Mouse (Mus musculus): ENCODE data around the gene Zfp1. TPM values are rescaled to one million over a fixed set of nuclear protein-coding genes. Genes with fewer than 3 reads are reported as not detected.
"Not testable (repeated sequence)": the region's sequence is repeated elsewhere in the genome, so short reads cannot be mapped to it uniquely, and the experiment has no call there.

The Zfp1 gene
- total RNA-seq, 1 experiment from 2014 or later, result 10.9 TPM

GRCm38 (mm10) chr8:111625694-111626527 lies 17.3 kb upstream of the Zfp1 start:
- peak; percentile 81 for DNase-seq

GRCm38 (mm10) chr8:111626528-111626820 lies 16.7 kb upstream of the Zfp1 start:
- DNase-seq, result no peak

GRCm38 (mm10) chr8:111626933-111627332 lies 16.3 kb upstream of the Zfp1 start:
- no peak for DNase-seq

GRCm38 (mm10) chr8:111627923-111628322 lies 15.3 kb upstream of the Zfp1 start:
- no peak for DNase-seq

GRCm38 (mm10) chr8:111628401-111628800 lies 14.8 kb upstream of the Zfp1 start:
- DNase-seq, result no peak

- no peak for DNase-seq
These were observed 14.2 kb upstream of the Zfp1 start for GRCm38 (mm10) chr8:111628894-111629501.

- peak; percentile 76 for DNase-seq
These were observed 13.1 kb upstream of the Zfp1 start, which contains the start of gene Ldhd for GRCm38 (mm10) chr8:111630105-111630521. Gene Ldhd (minus strand): TSS chr8:111630374.

GRCm38 (mm10) chr8:111631589-111631988 lies 11.6 kb upstream of the Zfp1 start:
- DNase-seq, result no peak

GRCm38 (mm10) chr8:111632976-111633375 lies 10.2 kb upstream of the Zfp1 start:
- DNase-seq, result no peak

- DNase-seq, result no peak
These were observed 5.1 kb upstream of the Zfp1 start for GRCm38 (mm10) chr8:111638086-111638485.

GRCm38 (mm10) chr8:111641064-111641463 lies 2.1 kb upstream of the Zfp1 start:
- DNase-seq, result no peak

- DNase-seq, result no peak
These were observed 705 bp upstream of the Zfp1 start for GRCm38 (mm10) chr8:111642496-111642895.

- DNase-seq, result no peak
These were observed 300 bp upstream of the Zfp1 start for GRCm38 (mm10) chr8:111642939-111643263.

GRCm38 (mm10) chr8:111644286-111645051 lies 1.3 kb downstream of the Zfp1 start:
- not testable (repeated sequence) for DNase-seq

- no peak for DNase-seq
These were observed 2.5 kb downstream of the Zfp1 start for GRCm38 (mm10) chr8:111645715-111646114.

- DNase-seq, result no peak
These were observed 5.6 kb downstream of the Zfp1 start for GRCm38 (mm10) chr8:111648834-111649233.

- no peak for DNase-seq
These were observed 7.5 kb downstream of the Zfp1 start for GRCm38 (mm10) chr8:111650651-111651050.

- no peak for DNase-seq
These were observed 10.3 kb downstream of the Zfp1 start for GRCm38 (mm10) chr8:111653524-111653923.

GRCm38 (mm10) chr8:111657312-111657854 lies 14.2 kb downstream of the Zfp1 start:
- DNase-seq, result no peak

GRCm38 (mm10) chr8:111658819-111659423 lies 15.7 kb downstream of the Zfp1 start:
- peak; percentile 10 for DNase-seq

- DNase-seq, result peak; percentile 80
These were observed 19.3 kb downstream of the Zfp1 start for GRCm38 (mm10) chr8:111662473-111662872.

- DNase-seq, result no peak
These were observed 23.6 kb downstream of the Zfp1 start for GRCm38 (mm10) chr8:111666751-111667150.

Measured in adrenal gland, postnatal 25 days (tissue).